Mouse (Mus musculus) cerebellum, postnatal 14 days (tissue): ENCODE measurements around the gene Foxe1.

Experiments
- DNase-seq, 2 experiments: peaks; one replicate each; pipeline ENCODE4 v3.0.0; 2021; ENCODE audit warnings: mixed read lengths in 2 of 2

Gene Foxe1

DNA sequence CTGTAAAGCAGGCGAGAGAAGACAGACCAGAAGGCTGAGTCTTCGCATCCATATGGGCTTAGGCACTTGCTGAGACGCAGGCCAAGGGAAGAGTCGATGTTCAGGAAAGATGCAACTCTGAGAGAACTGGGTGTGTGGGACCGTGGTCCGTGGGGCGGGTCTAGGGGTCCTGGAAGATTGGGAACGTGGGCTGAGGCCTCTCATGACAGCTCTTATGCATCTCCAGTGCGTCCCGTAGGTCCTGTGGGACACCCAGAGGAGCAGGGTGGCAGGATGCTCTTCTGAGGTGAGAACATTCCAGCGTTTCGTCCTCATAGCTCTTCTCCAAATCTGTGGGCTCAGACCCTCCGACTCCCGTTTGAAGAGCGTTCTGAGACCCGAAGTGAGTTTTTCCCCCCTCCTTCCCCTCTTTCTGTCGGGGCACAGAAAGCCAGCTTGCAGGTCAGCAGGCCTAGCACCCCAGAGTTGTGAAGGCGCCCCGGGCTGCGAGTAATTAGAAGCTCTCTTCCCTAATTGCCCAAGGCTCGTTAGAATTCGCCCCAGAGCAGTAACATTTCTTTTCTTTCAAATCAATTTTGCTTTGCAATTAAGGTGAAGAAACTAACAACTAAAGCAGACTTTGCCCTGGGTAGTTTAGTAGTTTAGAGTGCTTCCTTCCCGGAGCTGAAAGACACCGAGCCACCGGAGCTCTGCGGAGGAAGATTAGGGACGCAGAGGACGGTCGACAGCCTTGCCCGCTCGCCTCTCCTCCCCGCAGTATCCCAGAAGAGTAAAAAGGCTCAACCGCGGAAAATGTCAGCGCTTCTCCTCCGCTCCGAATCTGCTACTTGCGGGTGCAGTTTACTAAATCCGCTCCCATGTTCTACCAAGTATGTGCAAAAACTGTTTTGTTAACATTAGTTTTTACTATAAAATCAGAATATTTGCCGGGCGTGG is 4.4 kb downstream of the Foxe1 start:
- no peak for DNase-seq

GRCm38 (mm10) chr4:46348897-46349296 is 5.5 kb downstream of the Foxe1 start:
- no peak for DNase-seq

DNA sequence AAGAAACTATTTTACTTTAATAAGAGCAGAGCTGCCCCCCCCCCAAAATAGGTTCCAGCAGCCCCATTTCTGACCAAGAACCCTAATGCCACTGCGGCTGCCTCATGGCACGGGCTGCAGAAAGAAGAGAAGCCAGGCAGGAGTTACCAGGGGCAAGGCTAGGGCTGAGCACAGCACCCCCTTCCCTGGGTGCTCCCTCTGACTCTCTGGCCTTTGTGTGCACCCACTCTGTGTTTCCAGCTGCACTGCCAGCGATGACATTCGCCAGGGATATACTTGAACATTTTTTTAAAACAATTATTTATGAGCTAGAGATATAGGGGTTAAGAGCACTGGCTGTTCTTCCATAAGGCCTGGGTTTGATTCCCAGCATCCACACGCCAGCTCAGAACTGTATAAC is 6.1 kb downstream of the Foxe1 start:
- DNase-seq: no peak

GRCm38 (mm10) chr4:46353045-46353444 is 9.6 kb downstream of the Foxe1 start:
- no peak for DNase-seq

- DNase-seq: peak; percentile 72 to 89
Measured at GRCm38 (mm10) chr4:46356351-46357133, 13.1 kb downstream of the Foxe1 start.

GRCm38 (mm10) chr4:46359539-46360253 is 16.3 kb downstream of the Foxe1 start:
- no peak for DNase-seq

- no peak for DNase-seq
Measured at GRCm38 (mm10) chr4:46361258-46361657, 17.8 kb downstream of the Foxe1 start.

DNA sequence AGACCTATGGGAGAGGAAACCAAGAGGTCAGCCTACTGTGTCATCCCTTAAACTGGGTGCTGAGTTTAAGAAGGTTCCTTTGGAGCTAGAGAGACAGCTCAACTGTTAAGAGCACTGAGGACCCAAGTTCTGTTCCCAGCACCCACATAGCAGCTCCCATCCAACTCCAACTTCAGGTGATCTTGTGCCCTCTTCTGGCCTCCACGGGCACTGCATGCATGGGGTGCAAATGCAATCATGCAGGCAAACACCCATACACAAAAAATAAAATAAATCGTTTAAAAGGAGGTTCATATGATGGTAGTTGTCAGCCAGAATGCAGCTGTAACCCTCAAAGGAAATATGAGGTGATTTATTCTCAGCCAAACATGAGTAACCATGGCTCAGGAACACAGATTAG is 21.0 kb downstream of the Foxe1 start:
- DNase-seq: no peak

DNA sequence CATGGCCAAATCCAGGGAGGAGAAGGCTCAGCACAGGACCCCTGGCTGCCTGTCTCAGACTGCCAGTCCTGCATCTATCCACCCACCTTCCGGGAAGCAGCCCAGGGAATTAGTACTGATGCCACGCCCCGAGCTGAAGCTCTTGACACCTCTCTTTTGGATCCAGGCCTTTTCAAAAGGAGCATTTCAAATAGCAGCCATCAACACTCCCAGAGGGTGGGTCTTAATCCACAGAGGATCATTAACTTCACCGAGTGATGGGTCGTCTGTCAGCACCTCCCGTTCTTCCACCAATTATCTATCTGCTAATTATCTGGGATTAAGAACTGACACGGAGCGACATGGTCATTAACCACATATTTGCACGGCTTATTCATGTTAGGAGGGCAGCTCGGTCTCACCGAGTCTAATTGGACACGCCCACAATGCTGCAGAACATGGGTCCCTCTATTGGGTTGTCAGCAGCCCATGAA is 24.1 kb downstream of the Foxe1 start:
- DNase-seq: no peak

GRCm38 (mm10) chr4:46369070-46369469 is 25.7 kb downstream of the Foxe1 start:
- no peak for DNase-seq

- peak in 1 of 2 experiments; percentile 16 for DNase-seq
Measured at GRCm38 (mm10) chr4:46370406-46370805, 27.0 kb downstream of the Foxe1 start.

- peak; percentile 87 to 92 for DNase-seq
Measured at GRCm38 (mm10) chr4:46371030-46371429, 27.6 kb downstream of the Foxe1 start.

DNA sequence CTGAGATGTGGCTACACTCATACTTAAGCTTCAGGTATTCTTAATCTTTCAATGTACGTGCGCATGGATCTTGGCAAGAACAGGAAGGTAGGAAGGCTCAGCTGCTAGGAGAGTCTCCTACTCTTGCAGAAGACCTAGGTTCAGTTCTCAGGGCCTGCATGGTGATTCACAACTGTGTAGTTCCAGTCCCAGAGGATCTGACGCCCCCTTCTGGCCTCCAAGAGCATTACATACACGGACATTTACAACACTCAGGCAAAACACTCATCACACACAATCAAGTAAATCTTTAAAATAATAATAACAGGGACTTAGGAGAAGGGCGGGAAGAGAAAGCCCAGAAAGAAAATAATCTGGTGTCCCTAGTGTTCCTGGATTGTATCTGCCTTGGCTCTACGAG is 31.0 kb downstream of the Foxe1 start:
- DNase-seq: peak; percentile 52 to 67

- peak; percentile 90 to 93 for DNase-seq
Measured at GRCm38 (mm10) chr4:46374869-46375368, 31.5 kb downstream of the Foxe1 start.

GRCm38 (mm10) chr4:46388556-46388955 is 45.1 kb downstream of the Foxe1 start:
- DNase-seq: no peak

DNA sequence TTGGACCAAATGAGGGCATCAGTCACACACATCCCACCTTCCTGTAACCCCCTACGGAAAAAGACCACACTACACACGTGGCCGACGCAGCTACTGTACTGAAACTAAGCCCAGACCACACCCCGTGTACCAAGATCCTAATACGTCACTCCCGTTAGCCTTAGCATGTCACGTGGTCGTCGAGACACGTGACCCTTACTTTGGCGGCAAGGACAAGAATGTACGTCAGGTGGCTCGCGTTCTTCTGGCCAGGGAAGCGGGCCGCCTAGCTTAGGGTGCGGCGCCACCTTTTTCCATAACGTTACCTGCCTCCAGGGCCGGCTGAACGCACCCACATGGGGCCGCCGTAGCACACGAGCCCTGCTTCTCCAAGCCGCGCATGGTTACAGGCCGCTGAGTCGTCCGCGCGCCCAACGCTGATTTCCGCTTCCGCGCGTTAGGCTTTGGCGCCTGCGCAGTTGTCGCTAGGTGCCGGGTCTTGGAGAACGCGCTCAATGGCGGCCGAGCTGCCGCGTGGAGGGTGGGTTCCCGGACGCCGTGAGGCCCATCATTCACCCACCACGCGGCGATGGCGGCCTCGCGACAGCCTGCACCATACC is 45.7 kb downstream of the Foxe1 start, which contains the start of gene Trmo:
TSS of gene Trmo (minus strand) at position 425 of the 599 bp plus-strand sequence.
- peak; percentile 97 for DNase-seq

DNA sequence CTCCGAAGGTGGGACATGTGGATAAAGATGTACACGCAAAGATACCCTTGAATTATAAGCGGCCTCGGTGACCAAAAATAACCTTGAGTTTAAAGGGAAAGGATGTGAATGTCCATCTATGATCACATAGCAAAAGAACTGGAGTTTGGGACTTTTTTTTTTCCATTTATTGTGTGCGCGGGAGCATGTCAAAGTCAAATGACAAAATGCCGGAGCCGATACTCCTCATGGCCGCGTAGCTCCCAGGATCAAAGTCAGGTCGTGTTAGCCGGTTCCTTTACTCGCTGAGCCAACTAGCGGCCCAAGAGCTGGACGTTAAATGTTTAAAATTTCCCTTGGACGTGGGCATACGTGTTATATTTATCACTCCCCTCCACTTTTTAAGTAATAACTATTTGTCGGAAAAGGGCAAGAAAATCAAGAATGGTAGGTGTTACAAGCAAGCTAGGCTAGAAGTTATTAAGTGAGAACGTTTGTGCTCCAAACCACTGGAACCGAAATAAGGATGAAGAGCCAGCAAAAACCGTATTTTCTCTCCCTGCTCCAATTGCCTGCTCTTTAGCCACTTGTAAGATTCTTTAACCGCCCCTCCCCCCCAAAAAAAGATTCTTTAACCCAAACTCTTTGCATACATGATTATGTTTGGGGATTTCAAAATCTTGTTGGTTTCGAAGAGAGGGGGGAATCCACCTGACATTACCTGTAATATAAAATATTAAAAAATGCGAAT is 46.4 kb downstream of the Foxe1 start:
- peak in 1 of 2 experiments; percentile 56 for DNase-seq

- DNase-seq: peak; percentile 87 to 90
Measured at GRCm38 (mm10) chr4:46390390-46390970, 47.1 kb downstream of the Foxe1 start.

GRCm38 (mm10) chr4:46394388-46394787 is 51.0 kb downstream of the Foxe1 start:
- DNase-seq: no peak

GRCm38 (mm10) chr4:46395736-46396135 is 52.3 kb downstream of the Foxe1 start:
- DNase-seq: no peak
